ENCODE assay signal across 10 mouse cellular contexts in genomic region chr8:123715916-123716592, GRCm38 (mm10).
DNase-seq lines count a peak whose midpoint lies in the region; ATAC-seq lines count a peak whose summit lies in the region.
"Had no signal": no experiment of that assay in that cellular context is flagged by ENCODE, and none has a peak within 500 bp of the region (broad histone marks: within the 10 kb centered on the region; RNA-seq: fewer than 3 reads in every experiment).

No protein-coding gene starts in this region.

- H3K27ac ChIP-seq in lung, embryonic 15.5 days: 0 out of 2 replicates have a peak overlapping the region, but pooled peaks have one; percentile 1
- 0 out of 2 replicates have a peak overlapping the region, but pooled peaks have one; percentile 2 for H3K27ac ChIP-seq in heart, embryonic 11.5 days (ENCODE audit: low read depth, low read length)
- H3K27ac ChIP-seq: macrophage had no signal

- 46% methylated on average over 13 of the region's 13 CpGs for WGBS in lung, embryonic 15.5 days
- 40% methylated on average over 13 of the region's 13 CpGs for WGBS in heart, embryonic 11.5 days (ENCODE audit: insufficient replicate concordance)

- H3K4me3 ChIP-seq in lung, embryonic 15.5 days: no peak overlapping the region
- H3K4me3 ChIP-seq in heart, embryonic 11.5 days (ENCODE audit: low read depth, low read length): no peak overlapping the region

- no peaks in the 10 kb centered on the region for H3K9me3 ChIP-seq in lung, embryonic 15.5 days
- no peaks in the 10 kb centered on the region for H3K9me3 ChIP-seq in heart, embryonic 11.5 days (replicated peaks; ENCODE audit: control insufficient read depth, low read length)

- peaks cover 28% of the 10 kb centered on the region for H3K4me1 ChIP-seq in lung, embryonic 15.5 days
- H3K4me1 ChIP-seq in heart, embryonic 11.5 days (ENCODE audit: control insufficient read depth, insufficient read depth, low read length): peaks cover 41% of the 10 kb centered on the region

- no peaks in the 10 kb centered on the region for H3K36me3 ChIP-seq in lung, embryonic 15.5 days
- no peaks in the 10 kb centered on the region for H3K36me3 ChIP-seq in heart, embryonic 11.5 days (ENCODE audit: control insufficient read depth, insufficient read depth, low read length)

- no peak overlapping the region for H3K9ac ChIP-seq in lung, embryonic 15.5 days
- 0 out of 2 replicates have a peak overlapping the region, but pooled peaks have one; percentile 24 for H3K9ac ChIP-seq in heart, embryonic 11.5 days (ENCODE audit: low read depth, low read length)

- peak; percentile 66; the same call in 1 of the 2 replicates for ATAC-seq in lung, embryonic 15.5 days (ENCODE audit: borderline replicate concordance, extremely low read depth, low FRiP score, low TSS enrichment)
- no peak for ATAC-seq in heart, embryonic 11.5 days (replicated peaks; ENCODE audit: insufficient number of reproducible peaks, low FRiP score, low TSS enrichment)
- ATAC-seq: Patski had no signal

- no peaks in the 10 kb centered on the region for H3K27me3 ChIP-seq in lung, embryonic 15.5 days
- no peaks in the 10 kb centered on the region for H3K27me3 ChIP-seq in heart, embryonic 11.5 days (ENCODE audit: control insufficient read depth, insufficient read depth, low read length)
- H3K27me3 ChIP-seq: Patski had no signal

- DNase-seq in lung, postnatal 25 days (ENCODE audit: low spot score): no peak
- DNase-seq in adrenal gland, postnatal 25 days: peak; percentile 56
- peak; percentile 28 to 63 for DNase-seq in lung, postnatal 4 days
- no peak for DNase-seq in spleen, adult 12 weeks (ENCODE audit: low spot score)
- DNase-seq in layer of hippocampus, adult 11-12 months (ENCODE audit: low spot score): no peak
- DNase-seq in thymus, postnatal 36 days: no peak

- H3K4me2 ChIP-seq in lung, embryonic 15.5 days: no peak overlapping the region
- no peak overlapping the region for H3K4me2 ChIP-seq in heart, embryonic 11.5 days

Comparison
In these comparisons a context has a peak if more than half of its experiments do, and no peak if none do; other contexts are left out.
1. DNase-seq: peak in adrenal gland, postnatal 25 days (single experiment) and lung, postnatal 4 days (2 of 2); none in lung, postnatal 25 days (single experiment), spleen, adult 12 weeks (single experiment), layer of hippocampus, adult 11-12 months (single experiment) and thymus, postnatal 36 days (0 of 2).